Mouse (Mus musculus) layer of hippocampus, adult 8-10 months (tissue): ENCODE data around the gene Lca5. TPM values are rescaled to one million over a fixed set of nuclear protein-coding genes. Genes with fewer than 3 reads are reported as not detected.

ENCODE experiments used
- DNase-seq, 2 experiments: peaks; one replicate each; pipeline ENCODE4 v3.0.0; 2022; ENCODE audit warnings: low spot score in 2 of 2
- total RNA-seq, 4 experiments: library from RNA; stranded (reverse); gene quantifications; 2 replicates each; pipeline ENCODE4 v1.2.4; 2022

The Lca5 gene
- total RNA-seq, 4 experiments from 2014 or later = 13.6 to 14.9 (median 14.3) TPM

DNA sequence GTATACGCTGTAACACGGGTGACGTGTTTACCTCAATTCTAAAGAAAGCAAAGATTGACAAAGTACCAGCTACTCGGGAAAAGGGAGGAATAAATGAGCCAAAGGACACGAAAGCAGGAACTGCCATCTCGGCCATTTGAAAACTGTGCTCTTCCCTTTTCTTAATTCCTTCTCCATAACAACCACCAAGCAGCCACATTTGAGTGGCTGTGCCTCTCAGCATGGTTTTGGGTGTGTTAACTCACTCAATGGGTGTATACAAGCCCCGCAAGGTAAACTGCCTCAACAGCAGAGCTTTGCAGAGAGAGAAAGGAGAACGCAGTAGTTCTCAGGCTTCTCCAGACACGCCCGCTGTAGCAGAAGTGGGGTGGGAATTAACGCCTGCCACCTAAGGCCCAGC, 48.9 kb downstream of the Lca5 start:
- DNase-seq = no peak

DNA sequence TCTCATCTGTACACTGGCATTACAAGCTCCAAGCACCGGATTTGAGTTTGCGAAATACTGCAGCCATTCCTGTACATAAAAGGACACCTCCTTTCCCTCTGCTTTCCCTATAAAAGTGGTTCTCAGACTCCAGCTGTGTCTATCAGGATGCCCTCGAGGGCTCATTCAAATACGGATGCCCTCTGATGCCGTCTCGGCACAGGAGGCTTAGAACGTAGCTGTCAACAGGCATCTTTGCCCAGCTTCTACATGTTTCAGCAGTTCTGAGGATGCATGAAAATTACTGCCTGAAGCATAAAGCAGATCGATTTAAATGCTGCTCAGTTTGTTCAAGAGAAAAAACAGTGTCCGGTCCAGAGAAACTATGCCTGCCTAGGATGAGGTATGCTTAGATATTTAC, 51.4 kb downstream of the Lca5 start:
- no peak for DNase-seq

DNA sequence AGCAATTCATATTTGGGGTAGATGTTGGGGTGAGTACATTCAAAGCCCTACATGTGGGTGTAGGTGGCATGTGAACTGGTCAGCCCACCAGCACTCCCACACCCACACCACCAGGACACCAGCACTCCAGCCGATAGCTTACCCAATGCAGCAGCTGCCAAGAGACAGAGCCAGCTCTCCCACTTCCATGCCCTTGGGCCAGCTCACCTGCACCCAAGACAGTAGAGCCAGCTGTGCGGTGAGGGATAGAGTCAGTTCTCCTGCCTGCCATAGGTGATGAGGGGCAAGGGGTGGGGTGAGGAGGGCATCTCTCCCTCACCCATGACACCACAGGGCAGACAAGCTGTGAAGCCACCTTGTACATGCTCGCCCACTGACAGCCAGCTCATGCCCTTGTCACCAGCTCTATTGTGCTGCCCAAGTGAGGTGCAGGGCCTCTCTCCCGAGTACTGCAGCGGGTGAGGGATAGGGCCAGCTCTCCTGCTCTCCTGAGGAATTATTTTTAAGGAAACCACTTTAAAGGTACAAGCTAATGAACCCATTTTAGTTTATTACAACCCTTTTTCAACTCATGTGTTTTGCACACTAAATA, 54.6 kb downstream of the Lca5 start:
- DNase-seq = no peak

GRCm38 (mm10) chr9:83385301-83385700, 55.6 kb downstream of the Lca5 start:
- no peak for DNase-seq

- DNase-seq = no peak
These were observed 57.7 kb downstream of the Lca5 start for GRCm38 (mm10) chr9:83383235-83383634.

DNA sequence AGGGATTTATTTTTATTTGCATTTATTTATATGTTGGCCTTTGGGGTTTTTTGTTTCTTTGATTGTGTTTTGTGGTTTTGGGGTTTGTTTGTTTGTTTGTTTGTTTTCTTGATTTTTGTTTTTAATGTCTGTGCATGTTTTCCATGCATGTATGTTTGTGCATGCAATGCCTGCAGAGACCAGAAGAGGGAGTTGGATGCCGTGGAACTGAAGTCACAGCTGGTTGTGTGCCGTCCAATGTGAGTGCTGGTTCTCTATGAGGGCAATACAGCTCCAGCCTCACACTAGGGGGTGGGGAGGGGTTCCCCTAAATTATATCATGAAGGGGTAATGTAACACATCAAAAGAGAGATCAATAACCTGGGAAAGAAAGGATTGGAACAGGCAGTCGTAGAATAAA, 58.2 kb downstream of the Lca5 start:
- no peak for DNase-seq

DNA sequence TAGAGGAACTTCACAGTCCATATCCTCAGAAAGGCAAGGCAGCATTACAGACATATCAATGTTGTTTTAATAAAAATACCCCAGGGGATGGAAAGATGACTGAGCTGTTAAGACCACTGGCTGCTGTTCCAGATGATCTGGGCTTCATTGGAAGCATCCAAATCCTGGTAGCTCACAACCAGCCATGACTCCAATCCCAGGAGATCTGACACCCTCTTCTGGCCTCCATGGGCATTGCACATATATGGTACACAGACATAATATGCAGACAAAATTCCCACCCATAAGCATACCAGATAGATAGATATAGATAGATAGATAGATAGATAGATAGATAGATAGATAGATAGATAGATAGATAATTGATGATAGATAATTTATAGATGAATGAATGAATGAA, 59.6 kb downstream of the Lca5 start:
- DNase-seq = no peak

DNA sequence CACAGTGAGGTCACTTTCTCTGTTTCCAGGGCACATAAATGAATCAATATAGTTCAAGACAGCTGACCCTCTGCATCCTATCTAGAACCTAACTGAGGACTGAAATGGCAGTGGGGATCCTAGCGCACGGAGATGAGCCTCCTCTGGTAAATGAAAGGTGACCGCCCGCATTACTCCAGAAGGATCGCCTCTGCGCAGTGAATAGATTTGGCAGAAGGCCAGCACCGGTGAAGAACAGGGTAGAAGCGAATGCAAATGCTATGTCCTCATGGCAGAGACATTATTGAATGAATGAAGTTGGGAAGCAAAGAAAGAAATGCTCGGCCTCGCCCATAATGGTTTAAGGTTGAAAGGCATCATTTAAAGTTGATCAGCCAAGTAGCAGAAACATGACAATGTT, 61.3 kb downstream of the Lca5 start:
- DNase-seq = no peak

- DNase-seq = no peak
These were observed 63.8 kb downstream of the Lca5 start for GRCm38 (mm10) chr9:83377132-83377531.

GRCm38 (mm10) chr9:83375522-83376176, 65.3 kb downstream of the Lca5 start:
- DNase-seq = no peak

- DNase-seq = no peak
These were observed 70.0 kb downstream of the Lca5 start for GRCm38 (mm10) chr9:83370907-83371306.

DNA sequence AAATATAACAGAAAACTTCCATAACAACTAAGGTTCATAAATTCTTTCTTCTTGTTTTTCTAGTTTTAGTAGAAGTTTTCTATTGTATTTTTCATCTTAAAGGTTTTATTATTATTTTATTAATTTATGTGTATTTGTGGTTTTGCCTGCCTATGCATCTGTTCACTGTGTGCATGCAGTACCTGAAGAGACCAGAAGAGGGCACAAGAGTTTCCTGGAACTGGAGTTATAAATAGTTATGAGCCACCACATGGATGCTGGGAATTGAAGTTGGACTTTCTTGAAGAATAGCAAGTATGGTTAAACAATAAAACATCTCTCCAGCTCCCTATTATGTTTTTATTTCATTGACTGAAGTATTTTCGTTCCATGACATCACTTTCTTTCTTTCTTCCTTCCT, 72.7 kb downstream of the Lca5 start:
- no peak for DNase-seq

DNA sequence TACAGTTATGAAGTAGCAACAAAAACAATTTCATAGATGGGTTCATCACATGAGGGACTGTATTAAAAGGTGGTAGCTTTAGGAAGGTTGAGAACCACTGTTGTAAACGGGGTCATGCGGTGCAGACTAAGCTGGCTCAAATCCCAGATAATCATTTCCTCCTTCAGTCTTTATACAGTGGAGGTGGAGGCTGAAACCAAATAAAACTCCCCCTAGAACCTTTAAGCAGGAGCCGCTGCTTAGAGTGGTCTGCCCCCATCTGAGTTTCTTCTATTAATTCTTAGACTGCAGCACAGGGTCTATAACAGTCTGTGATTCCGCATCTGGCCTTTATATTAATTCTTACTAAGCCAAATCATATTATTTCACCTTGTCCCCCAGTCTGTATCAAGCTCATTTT, 85.1 kb downstream of the Lca5 start:
- DNase-seq = no peak

DNA sequence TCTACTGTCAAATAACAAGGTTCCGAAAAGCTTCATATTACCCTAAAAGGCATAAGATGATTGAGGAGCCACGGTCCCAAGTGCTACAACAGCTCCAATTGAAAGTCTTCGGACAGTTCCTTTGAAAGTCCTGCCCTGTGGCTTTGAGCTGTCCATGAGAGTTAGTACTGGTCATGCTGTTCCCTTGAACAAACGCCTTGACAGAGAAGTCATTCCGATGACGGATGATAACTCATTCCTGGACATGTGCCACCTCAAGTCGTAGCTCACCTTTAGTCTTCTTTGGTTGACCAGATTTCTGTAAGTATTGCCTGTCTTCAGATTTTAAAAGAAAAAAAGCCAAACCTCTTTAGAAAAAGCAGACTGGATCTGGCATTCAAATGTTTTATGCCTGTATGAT, 87.6 kb downstream of the Lca5 start:
- no peak for DNase-seq

DNA sequence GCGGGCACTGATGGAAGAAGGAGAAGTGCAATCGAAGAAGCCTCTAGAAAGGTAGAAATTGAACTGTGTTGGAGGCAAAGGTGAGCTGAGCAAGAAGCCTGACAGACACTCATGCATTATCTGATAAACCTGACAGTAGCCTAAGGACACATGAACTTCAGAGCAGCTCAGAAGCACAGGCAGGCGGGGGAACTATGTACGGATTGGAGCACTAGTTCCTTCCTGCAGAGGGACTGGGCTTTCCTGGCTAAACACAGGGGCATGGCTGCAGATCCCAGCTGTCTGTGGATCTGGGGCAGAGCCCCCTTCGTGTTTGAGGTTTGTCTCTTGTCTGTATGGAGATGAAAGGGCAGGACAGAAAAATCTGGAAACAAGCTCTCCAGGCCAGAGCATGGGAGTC, 89.8 kb downstream of the Lca5 start:
- DNase-seq = no peak

GRCm38 (mm10) chr9:83350613-83351012, 90.3 kb downstream of the Lca5 start:
- no peak for DNase-seq

DNA sequence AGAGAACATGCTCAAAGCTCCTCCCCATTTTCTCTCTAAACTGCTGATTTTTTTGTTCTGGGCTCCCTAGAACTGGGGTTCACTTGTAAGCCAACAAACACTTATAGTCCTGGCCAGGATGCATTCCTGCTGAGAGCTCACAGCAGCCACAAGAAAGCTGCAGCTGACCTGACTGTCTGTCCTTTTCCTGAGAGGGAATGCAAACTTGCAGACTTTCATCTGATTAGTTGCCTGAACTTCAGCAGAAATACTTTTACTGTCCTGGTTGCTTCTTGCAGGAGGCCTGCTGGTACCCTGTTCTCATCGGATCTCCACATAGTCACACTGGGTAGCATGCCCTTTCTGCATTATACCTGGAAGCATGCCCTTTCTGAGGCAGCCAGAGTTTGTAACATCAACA, 91.0 kb downstream of the Lca5 start:
- DNase-seq = no peak

GRCm38 (mm10) chr9:83349504-83349903, 91.4 kb downstream of the Lca5 start:
- peak; percentile 57 to 69 for DNase-seq

DNA sequence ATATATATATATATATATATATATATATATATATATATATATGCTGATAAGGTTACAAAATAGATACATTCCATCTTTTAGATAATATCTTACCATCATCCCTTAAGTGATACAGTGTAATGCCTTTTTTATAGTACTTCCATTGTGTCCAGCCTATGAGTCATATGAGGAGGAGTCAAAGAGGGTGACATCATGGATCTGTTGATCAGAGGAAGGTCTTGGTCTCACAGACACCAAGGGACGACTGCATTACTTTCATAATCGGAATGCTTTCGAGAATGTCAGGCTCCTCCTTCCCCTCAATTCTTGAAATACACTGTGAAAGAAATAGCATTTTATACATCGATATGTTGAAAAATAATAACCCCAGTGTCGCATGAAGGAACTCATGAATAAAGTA, 93.4 kb downstream of the Lca5 start:
- DNase-seq = no peak

DNA sequence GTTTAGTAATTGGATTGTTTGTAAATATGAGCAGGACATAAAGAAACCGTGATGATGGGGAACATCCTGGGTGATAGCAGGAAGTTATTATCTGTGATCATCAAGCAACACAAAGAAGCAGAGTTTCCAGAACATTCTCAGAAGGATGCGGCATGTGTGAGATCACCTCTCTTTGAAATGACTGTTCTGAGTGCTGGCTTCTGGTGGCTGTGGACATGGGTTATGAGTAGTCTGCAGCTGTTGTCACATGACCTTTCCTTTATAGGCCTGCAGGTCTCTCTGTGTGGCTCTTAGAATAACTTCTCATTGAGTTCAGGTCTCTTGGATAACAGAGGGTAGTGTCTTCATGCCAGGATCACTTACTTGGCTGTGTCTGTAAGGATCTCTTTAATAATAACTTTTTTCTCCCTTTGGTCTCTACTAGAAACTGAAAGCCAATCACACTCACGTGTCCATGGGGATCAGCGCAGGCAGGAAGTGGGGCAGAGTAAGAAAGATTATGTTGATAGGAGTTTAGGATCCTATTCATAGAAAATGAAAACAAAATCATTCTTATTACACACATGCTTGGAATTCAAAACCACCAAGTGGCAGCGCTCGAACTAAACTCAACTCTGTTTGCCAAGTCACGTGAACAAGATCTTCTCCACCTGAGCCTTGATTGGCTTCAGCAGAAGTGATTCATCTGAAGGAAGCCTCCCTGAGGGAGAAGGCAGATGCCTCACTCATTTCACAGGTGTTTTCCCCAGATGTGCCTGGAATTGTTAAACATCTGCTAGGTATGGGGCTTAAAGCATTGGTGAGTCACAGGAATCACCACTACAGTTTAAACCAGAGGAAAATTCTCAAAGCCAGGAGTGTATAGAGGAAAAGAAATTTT, 98.2 kb downstream of the Lca5 start:
- no peak for DNase-seq
